Mouse (Mus musculus): Measurements from ENCODE around the gene Strn3.
A peak's percentile ranks its signal among the peaks of the same experiment; 100 is the strongest.

The Strn3 gene

DNA sequence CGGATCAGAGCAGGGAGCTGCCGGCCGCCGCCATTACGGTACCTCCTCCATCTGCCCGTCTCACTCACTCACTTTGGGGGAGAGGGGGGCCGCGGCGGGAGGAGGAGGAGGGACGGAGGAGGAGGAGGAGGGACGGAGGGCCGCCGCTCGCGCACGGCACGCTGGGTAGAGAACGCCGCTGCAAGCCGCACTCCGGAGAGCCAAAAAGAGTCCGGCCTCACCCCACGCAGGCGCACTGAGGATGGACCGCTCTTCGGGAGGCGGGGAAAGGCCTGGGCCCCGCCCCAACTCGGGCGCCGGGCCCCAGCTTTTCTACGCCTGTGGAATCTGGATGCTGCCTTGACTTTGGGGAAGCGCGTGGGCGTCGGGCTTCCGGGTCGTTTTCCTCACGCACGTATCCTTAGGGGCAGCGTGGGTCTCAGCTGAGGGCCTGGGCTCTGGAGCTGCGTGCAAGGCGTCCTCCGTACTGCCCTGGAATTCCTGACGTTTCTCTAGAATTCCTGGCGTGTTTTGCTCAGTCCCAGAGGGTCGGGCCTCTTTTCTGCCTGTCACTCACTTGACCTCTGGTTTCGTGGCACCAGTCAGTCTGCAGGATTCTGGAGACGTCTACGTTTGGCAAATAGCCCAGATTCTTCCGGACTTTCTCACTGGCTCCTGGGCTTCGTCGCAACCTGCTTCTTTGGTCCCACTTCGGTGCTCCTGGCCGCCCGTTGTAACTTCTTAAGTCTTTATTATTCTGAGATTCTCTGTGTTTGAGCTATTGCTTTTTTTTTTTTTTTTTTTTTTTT lies at the start of gene Strn3:
Gene Strn3 (minus strand): TSS at position 53 of the 788 bp plus-strand sequence.
- peak; percentile 98 for DNase-seq (ENCODE audit: low read depth, low spot score)

DNA sequence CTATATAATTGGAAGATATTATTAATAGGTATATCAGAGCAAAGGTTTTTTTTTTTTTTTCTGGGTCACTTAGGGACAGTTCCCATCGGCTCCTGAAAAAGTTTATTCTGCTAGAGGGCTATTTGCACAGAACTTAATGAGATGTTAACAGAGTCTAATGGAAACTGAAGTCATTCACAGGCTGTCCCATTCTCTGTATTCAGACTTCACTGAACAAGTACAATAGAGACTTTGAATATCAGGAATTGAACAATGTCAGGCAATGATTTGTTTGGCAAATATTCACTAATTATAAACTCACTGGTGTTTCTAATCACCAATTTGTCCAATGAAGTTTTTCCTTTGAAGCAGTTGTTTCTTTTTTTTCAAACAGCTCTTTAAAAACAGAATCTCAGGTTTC lies 45.1 kb upstream of the Strn3 start:
- no peak for DNase-seq (ENCODE audit: low read depth, low spot score)

DNA sequence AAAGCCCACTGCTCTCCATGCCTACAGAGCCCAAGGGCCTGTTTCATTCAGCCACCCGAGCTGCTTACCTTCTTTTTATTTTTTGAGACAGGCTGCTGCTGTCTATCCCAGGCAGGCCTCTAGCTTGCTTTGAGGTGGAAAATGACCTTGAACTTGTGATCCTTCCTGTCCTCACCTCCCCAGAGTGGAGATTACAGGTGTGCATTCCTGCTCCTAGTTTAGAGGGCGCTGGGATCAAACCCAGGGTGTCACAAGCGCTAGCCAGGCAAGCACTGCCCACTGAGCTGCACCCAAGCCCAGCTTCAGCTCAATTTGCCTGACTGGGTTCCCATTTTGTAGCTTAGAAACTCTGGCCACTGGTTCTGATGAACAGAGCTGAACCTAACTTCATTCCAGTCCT lies 44.7 kb upstream of the Strn3 start:
- peak; percentile 64 for DNase-seq (ENCODE audit: low read depth, low spot score)

DNA sequence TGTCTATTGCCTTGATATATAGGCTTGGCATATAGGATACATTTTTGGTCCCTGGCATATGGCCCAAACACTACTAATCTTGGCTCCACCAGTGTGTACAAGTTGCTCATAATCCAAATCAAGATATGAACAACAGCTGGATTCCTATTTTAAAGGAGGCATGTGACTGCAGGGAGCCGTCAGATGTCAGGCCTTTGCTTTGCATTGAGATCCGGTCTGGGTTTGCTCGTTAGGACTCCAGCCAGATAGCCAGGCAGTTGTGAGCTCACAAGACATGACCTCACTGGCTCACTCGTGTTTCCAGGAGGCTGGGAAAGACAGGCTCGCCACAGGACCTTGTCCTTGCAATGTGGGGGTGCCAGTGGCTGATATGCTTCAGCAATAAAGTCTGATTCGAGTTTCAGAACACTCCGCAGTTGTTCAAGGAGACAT lies 44.2 kb upstream of the Strn3 start:
- no peak for DNase-seq (ENCODE audit: low read depth, low spot score)

DNA sequence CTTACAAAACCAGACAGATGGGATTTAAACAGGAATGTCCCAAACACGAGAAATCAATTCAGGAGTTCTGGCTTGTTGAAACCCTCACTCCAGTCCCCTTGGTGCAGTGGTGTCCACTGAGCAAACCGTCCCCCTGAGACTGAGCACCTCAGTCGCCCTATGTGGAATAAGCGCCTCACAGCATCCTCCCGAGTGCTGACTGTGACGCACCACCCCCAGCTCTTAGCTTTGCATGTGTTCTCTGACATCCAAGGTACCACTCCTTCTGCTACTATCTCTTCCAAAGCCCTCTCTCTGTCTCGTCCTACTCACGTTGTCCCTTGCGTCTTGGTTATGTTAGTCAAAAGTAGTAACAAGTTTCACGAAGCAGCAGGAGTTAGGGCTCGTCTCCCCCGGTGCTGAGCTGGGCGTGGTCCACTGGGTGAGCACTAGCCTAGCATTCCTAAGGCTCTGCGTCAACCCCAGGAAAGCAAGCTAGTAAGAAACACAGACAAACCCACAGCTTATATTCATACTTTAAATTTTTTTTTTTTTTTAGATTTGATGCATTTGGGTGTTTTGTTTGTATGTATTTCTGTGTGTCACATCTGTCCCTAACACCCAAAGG lies 43.0 kb upstream of the Strn3 start:
- DNase-seq (ENCODE audit: low read depth, low spot score) = peak; percentile 36

DNA sequence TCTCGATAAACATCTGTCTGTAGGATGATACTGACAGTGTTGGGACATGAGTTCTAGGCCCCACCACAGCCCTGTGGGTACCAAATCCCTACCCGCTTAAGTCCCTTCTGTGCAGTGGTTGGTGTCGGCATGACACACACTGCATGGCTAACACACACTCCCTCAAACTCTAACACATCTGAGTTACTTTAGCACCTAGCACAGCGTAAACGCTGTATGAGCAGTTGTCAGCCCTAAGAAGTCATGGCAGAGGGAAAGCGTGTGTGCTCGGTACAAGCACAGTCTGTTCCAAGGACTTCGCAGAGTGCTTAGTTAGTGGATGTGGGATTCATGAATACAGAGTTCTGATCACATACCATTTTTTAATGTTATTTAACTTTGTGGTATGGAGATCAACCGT lies 38.1 kb upstream of the Strn3 start:
- no peak for DNase-seq (ENCODE audit: low read depth, low spot score)

DNA sequence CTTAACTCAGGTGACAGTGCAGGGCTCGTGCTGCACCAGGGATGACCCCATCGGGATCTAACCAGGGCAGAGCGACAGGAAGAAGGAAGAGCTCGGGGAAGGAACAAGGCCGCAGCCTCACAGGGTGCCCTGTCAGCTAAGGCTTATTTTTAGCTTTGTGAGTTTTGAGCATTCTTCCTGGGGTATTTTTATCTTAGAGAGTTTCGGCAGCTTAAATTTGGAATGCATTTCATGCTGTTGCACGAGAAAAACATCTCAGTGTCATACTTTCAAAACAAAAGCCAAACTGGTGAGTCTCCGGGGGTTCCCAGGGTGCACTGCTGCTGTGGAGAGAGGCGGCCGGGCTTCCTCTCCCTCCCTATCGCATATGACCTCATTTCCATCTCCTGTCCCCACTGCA lies 37.4 kb upstream of the Strn3 start:
- no peak for DNase-seq (ENCODE audit: low read depth, low spot score)

DNA sequence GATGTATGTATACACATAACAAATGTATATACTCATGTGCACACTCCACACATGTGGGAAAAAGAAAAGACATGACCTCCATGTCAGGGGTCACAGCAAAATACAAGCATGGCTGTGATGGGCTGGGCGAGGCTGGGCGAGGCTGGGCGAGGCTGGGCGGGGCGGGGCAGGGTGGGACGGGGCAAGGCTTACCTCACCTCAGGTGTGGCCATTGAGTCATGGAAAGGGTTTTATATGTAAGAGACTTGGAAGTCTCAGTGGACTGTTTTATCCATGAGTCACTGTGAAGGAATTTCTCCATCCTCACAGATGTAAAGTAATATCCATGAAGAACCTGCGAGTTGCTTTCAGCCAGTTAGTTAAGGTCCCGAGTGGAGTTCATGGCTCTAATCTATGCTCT lies 30.1 kb upstream of the Strn3 start:
- DNase-seq (ENCODE audit: low read depth, low spot score) = peak; percentile 40

DNA sequence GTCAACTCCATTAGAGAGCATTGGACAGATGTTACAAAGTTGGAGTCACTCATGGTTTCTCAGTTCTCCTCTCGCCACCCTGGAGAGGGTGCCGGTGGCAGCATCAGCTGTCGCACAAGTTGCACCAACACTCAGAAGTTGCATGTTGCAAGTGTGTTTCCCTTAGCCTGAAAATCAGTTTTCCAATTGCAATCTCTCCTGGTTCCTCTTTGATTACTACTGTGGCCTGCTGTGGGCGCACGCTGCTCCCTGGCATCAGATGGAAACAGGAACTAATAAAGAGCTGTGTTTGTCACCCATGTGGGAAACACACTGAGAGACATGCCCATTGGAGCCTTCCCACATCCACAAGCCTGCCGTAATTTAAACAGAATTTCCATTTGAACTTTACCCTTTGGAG lies 26.9 kb upstream of the Strn3 start:
- DNase-seq (ENCODE audit: low read depth, low spot score) = no peak

DNA sequence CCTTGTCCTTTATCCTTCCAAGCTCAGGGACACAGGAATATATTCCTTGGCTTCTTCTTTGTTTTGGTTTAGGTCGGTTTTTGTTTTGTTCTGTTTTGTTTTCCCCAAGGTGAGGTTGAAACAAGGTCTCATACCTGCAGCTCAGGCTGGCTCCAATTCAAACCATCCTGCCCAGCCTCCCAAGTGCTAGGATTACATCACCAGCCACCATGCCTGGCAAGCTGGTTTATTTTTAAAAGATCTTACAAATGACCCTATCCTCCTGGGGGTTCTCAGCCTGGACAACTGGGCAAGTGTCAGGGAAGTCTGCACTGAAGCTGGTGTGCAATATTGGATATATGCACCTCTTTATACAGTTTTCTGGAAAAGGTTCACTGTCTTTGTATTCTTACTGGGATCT lies 21.0 kb upstream of the Strn3 start:
- no peak for DNase-seq (ENCODE audit: low read depth, low spot score)

DNA sequence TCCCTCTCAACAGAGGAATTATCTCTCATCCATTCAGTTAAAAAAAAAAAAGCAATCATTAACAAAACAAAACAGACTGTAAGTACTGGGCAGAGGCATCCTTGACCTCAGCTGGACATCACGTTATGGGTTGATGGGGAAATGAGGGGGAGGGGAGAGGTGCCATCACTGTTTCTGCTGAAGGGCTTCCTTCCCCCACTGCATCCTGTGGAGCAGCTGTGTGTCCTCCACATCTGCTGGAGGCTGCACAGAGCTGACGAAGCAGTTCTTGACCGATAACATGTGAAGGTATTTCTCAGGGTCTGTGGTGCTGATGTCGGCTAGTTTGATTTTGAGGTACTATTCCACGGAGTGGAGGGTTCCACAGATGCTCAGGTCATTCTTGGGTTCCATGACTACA lies 18.5 kb upstream of the Strn3 start:
- no peak for DNase-seq (ENCODE audit: low read depth, low spot score)

DNA sequence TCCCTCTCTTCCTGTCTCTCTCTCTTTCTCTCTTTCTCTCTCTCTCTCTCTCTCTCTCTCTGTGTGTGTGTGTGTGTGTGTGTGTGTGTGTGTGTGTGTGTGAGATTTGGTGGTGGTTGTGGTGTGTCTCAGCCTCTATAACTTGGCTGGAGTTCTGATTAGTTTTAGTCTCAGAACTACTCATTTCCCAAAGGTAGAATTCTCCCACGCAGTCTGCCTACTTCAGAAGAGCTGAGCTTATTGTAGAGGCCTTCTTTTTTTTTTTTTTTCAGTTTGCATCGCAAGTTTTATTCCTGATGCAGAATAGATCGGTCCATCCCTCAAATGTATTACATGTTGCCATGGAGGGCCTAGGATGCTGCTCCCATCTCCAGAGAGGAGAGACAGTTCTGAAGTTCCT lies 18.0 kb upstream of the Strn3 start:
- no peak for DNase-seq (ENCODE audit: low read depth, low spot score)

DNA sequence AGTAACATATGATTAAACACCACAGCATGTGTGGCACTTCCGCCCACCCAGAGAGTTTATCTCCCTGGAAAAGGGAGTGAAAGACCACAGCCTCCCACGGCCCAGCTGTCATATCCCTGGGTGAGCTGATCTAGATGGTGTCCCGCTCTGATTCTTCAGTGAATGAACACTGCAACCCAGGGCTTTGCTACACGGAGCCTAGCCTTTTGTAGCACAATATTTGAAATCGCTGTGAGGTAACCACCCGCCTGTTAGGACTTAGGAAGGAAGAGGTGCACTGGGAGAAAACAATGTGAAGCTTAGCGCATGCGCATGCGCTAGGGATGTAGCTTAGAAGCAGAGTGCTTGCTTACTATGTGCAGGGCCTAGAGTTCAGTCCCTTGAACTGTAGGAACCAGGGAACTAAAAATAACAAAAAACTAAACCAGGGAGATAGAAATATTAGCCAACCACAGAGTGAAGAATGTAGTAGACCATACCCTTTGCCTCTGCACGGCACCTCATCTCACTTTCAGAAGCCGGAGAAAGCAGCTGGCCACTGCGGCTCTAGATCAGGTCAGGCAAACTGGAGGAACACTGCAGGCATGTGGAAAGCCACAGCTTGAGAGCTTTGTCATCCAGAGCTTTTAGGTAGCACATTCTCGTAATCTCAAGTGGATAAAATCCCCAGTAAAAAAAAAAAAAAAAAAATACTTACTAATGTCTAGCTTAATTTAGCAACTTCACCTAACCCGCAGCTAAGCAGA lies 17.4 kb upstream of the Strn3 start:
- peak; percentile 86 for DNase-seq (ENCODE audit: low read depth, low spot score)

DNA sequence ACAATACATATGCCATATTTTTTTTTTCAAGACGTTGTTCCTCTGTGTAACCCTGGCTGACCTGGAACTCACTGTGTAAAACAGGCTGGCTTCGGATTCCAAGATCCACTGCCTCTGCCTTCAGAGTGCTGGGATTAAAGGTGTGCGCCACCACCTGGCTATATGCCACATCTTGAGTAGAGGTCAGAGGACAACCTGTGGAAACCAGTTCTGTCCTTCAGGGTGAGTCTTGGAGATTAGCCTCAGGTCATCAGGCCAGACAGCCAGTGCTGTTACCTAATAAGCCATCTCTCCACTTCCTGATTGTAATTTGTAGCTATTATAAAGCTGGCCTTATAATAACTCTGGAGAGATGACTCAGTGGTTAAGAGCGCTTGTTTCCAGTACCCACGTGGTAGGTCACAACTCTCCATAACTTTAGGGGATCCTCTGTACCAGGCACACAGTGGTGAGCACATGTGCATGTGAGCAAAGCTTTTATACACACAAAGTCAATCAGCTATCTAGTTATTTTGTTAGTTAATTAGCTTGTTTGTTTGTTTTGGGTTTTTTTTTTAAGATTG lies 15.1 kb upstream of the Strn3 start:
- DNase-seq (ENCODE audit: low read depth, low spot score) = peak; percentile 67

DNA sequence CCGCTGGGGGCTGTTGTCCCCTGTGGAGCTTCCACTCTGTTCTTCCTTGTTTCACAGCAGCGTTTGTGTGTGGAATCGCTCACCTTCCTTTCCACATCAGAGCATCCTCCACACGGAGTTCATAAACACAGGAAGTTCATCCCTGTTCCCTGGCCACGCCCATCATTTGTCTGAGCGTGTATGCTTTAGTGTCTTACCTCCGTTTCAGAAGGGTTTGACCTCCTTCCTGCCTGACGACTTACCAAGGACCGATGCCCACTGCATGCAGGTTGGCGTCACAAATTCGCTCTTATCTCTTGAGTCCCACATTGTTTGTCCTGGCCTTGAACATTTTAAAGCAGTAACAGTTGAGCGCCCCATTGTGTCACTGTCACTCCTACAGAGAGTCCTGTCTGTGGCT lies 14.1 kb upstream of the Strn3 start:
- peak; percentile 63 for DNase-seq (ENCODE audit: low read depth, low spot score)

DNA sequence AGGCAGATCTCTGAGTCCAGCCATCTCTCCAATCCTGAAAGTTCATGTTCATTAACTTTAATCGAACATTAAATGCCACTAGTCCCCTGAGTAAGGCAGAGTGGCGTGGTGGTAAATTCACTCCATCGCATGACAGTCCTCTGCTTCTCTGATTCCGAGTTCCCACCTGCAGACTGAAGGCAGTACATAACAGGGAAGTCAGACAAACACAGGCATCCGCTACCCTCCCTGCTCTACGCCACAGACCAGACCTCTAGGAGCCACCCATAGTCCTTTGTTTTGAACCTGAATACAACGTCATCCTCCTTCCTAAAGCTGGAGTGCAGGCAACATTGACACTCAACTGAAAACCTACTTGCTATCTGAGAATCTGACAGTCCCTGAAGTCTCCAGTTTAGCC lies 12.9 kb upstream of the Strn3 start:
- no peak for DNase-seq (ENCODE audit: low read depth, low spot score)

DNA sequence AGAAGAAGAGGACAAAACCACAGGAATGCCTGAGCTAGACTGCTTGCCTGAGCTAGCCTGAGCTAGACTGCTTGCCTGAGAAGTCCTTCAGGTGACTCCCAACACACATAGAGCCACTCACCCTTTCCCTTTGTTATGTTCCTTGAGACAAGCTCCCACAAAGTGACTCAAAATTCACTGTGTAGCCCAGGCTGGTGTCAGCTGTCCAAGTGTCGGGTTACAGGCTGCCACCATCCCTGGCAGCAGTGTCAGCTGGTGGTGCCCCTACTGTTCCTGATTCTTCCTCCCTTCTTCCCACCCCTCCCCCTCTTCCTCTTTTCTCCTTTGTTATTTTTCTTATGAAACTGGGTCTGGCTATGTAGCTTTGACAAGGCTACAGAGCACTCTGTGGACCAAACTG lies 12.2 kb upstream of the Strn3 start:
- DNase-seq (ENCODE audit: low read depth, low spot score) = peak; percentile 43

DNA sequence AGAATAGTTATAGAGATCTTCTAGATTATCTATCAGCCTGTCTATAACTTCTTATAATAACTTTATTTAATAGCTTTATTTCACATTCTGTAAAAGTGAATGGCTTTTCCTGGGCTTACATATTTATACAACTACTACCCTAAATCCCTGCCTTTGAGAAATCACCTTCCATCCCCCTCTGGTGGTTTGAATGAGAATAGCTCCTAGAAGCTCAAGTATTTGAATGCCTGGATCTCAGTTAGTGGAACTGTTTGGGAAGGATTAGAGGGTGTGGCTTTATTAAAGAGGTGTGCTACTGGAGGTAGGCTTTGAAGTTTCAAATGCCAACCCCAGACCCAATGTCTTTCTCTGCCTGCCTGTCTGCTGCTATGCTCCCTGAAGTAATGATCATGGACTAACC lies 10.0 kb upstream of the Strn3 start:
- DNase-seq (ENCODE audit: low read depth, low spot score) = peak; percentile 85

DNA sequence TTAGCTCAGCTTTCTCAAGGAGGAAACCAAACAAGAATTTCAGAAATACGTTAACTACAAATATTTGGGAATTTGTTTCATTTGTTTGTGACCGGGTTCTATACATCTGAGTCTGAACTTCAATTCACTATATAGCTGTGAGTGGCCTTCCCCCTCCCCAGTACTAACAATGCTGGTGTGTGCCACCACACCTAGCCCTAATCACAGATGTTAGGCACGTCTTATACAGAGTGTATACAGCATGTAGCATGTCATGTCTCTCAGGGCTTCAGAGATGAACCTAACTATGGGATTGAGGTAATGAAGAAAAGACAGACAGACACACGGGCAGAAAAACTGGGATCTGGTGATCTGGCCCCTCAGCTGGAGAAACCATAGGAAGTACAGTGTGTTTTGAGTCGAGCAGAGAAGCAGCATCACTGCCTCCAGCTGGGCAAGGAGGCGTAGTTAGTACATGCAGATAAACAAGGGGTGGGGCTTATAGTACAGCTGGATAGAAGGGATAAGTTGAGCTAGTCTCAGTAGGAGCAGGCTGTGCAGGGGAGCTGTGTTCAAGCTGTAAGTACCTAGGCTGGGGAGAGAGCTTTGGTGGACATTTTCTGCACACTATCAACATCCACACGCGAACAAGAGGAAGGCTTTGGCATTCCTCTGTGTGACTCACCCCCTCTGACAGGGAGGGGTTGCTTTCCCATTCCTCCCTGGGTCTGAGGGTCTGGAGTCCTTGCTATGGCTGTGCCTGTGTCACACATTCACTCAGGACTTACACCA lies 8.1 kb upstream of the Strn3 start:
- peak; percentile 49 for DNase-seq (ENCODE audit: low read depth, low spot score)

DNA sequence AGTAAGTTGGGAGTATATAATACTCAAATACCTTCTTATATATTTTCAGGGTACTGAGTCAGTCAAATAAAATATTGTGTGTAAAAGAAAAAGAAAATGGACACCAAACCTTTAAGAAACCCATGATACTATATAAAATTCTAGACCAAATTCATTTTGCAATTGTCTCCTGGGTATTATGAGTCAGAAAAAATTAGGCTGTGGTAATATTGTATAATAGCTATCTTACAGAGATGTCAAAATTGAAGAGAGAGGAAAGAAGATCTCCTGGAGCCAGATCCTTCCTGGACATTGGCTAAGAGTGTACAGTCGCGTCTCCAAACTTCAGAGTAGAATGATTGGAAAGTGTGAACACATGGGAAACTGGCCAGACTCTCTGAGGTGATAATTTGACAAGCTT lies 4.5 kb upstream of the Strn3 start:
- no peak for DNase-seq (ENCODE audit: low read depth, low spot score)

DNA sequence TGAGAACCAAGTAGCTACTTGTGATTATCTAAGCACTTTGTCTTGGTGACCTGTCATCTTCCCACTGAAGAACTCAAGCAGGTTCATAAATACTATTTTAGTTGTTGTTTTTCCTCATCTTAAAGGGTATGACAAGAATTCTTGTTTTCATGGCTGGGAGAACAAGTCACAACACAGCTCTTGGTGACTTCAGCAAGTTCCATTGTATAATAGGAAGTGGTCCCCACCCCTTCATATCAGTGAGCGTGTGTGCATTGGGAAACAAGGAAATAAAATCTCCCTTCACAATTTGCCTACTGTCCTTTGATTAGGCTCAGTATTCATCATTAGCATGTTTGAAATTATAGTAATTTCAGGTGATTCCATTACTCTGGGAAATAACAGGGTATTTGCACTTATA lies 3.3 kb upstream of the Strn3 start:
- DNase-seq (ENCODE audit: low read depth, low spot score) = no peak

DNA sequence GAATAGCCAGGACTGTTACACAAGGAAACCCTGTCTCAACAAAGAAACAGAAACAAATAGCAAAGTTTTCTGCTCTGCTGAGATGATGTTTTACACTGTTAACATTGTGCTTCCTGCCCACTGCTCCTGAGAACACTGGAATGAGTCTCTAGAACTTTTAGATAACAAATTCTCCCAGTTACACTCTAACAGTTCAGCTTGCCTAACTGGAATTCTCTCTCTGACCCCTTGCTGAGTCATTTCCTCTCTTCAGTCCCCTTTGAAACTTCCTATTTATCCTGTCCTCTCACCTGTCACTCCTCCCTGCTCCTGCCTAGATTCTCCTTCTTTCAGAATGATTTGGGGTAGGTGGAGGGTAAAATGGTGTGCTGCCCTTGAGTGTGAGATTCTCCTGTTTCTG lies 2.4 kb upstream of the Strn3 start:
- DNase-seq (ENCODE audit: low read depth, low spot score) = no peak
